Mouse (Mus musculus): Measurements from ENCODE around the gene Slc27a1. TPM values are rescaled to one million over a fixed set of nuclear protein-coding genes. Genes with fewer than 3 reads are reported as not detected.
A peak's percentile ranks its signal among the peaks of the same experiment; 100 is the strongest.

Slc27a1 gene
- total RNA-seq, 2 experiments from 2014 or later: 118 to 120 TPM

GRCm38 (mm10) chr8:71577856-71578387, 9.2 kb downstream of the Slc27a1 start:
- intact Hi-C loops (cut with DNase I): no loop called here
- no peak for DNase-seq

GRCm38 (mm10) chr8:71579009-71579408, 10.3 kb downstream of the Slc27a1 start:
- intact Hi-C loops (cut with DNase I): no loop called here
- DNase-seq: no peak

- peak; percentile 80 for DNase-seq
- intact Hi-C loops (cut with DNase I): no loop called here
Observed at GRCm38 (mm10) chr8:71579476-71579875, 10.8 kb downstream of the Slc27a1 start.

GRCm38 (mm10) chr8:71580201-71580600, 11.5 kb downstream of the Slc27a1 start:
- intact Hi-C loops (cut with DNase I): no loop called here
- no peak for DNase-seq

GRCm38 (mm10) chr8:71586891-71587290, 18.2 kb downstream of the Slc27a1 start:
- DNase-seq: peak in 1 of 2 experiments; percentile 73
- intact Hi-C loops (cut with DNase I): no loop called here

- no peak for DNase-seq
- intact Hi-C loops (cut with DNase I): no loop called here
Observed at GRCm38 (mm10) chr8:71588762-71589161, 20.1 kb downstream of the Slc27a1 start.

- peak in 1 of 2 experiments; percentile 18 for DNase-seq
- intact Hi-C loops (cut with DNase I): no loop called here
Observed at GRCm38 (mm10) chr8:71591017-71591416, 22.3 kb downstream of the Slc27a1 start.

GRCm38 (mm10) chr8:71591471-71592373, 23.0 kb downstream of the Slc27a1 start, which contains the start of gene Pgls:
Gene Pgls (plus strand): TSS chr8:71592176.
- intact Hi-C loops (cut with DNase I): no loop called here
- peak; percentile 96 to 97 for DNase-seq

GRCm38 (mm10) chr8:71592374-71593170, 23.9 kb downstream of the Slc27a1 start:
- intact Hi-C loops (cut with DNase I): no loop called here
- DNase-seq: peak in 1 of 2 experiments; percentile 85

GRCm38 (mm10) chr8:71593556-71594323, 25.1 kb downstream of the Slc27a1 start:
- intact Hi-C loops (cut with DNase I): no loop called here

GRCm38 (mm10) chr8:71594324-71594722, 25.6 kb downstream of the Slc27a1 start:
- intact Hi-C loops (cut with DNase I): no loop called here
- DNase-seq: no peak

More at GRCm38 (mm10) chr8:71593556-71594323, 25.1 kb downstream of the Slc27a1 start:
- no peak for DNase-seq

GRCm38 (mm10) chr8:71595862-71596261, 27.2 kb downstream of the Slc27a1 start:
- intact Hi-C loops (cut with DNase I): loop anchor here (1.0 to 2.0 kb wide), 3 partner anchors 35 to 155 kb away; no protein-coding TSS in a partner anchor

GRCm38 (mm10) chr8:71596384-71596783, 27.7 kb downstream of the Slc27a1 start:
- intact Hi-C loops (cut with DNase I): loop anchor here (1.0 to 2.0 kb wide), 3 partner anchors 35 to 156 kb away; no protein-coding TSS in a partner anchor

More at GRCm38 (mm10) chr8:71595862-71596261, 27.2 kb downstream of the Slc27a1 start:
- peak; percentile 90 to 94 for DNase-seq

GRCm38 (mm10) chr8:71596798-71597197, 28.1 kb downstream of the Slc27a1 start:
- intact Hi-C loops (cut with DNase I): loop anchor here (1.0 to 2.0 kb wide), 3 partner anchors 35 to 156 kb away; no protein-coding TSS in a partner anchor
- DNase-seq: no peak

More at GRCm38 (mm10) chr8:71596384-71596783, 27.7 kb downstream of the Slc27a1 start:
- no peak for DNase-seq

- intact Hi-C loops (cut with DNase I): loop anchor here (2.0 kb wide), 1 partner anchor 157 kb away; no protein-coding TSS in a partner anchor
- DNase-seq: no peak
Observed at GRCm38 (mm10) chr8:71597451-71597850, 28.8 kb downstream of the Slc27a1 start, which contains the start of gene Fam129c. Gene Fam129c (plus strand): TSS chr8:71597648.

- intact Hi-C loops (cut with DNase I): no loop called here
- DNase-seq: no peak
Observed at GRCm38 (mm10) chr8:71598375-71598774, 29.7 kb downstream of the Slc27a1 start.

GRCm38 (mm10) chr8:71598841-71599240, 30.2 kb downstream of the Slc27a1 start:
- DNase-seq: no peak
- intact Hi-C loops (cut with DNase I): no loop called here

- intact Hi-C loops (cut with DNase I): no loop called here
- DNase-seq: no peak
Observed at GRCm38 (mm10) chr8:71601939-71602665, 33.4 kb downstream of the Slc27a1 start.
